Mouse (Mus musculus): ENCODE results near the gene Hacd1. TPM values are rescaled to one million over a fixed set of nuclear protein-coding genes. Genes with fewer than 3 reads are reported as not detected.

Hacd1 gene
- polyA plus RNA-seq, 1 experiment from 2014 or later: 76.5 TPM

- Histone ChIP-seq H3K4me2 (ENCODE audit: low read length) (no peak overlapping the region), H3K36me3 (ENCODE audit: control insufficient read depth, insufficient read depth, low read length) (no peaks in the 10 kb centered on the region), H3K4me3 (replicated peaks; ENCODE audit: low read depth, low read length) (no peak overlapping the region), H3K27ac (replicated peaks; ENCODE audit: low read depth, low read length) (no peak overlapping the region), H3K27me3 (ENCODE audit: control insufficient read depth, insufficient read depth, low read length) (no peaks in the 10 kb centered on the region), H3K4me1 (ENCODE audit: control insufficient read depth, insufficient read depth, low read length) (no peaks in the 10 kb centered on the region), H3K9ac (replicated peaks; ENCODE audit: low read length) (no peak overlapping the region), H3K9me3 (ENCODE audit: control insufficient read depth, low read length) (no peaks in the 10 kb centered on the region)
- no peak for DNase-seq
- WGBS: 75% methylated on average over 5 of the region's 5 CpGs
- no peak for ATAC-seq (ENCODE audit: low FRiP score, low TSS enrichment)
Measured at GRCm38 (mm10) chr2:13808593-13808992, 247.3 kb downstream of the Hacd1 start.

GRCm38 (mm10) chr2:13808008-13808407, 247.9 kb downstream of the Hacd1 start:
- Histone ChIP-seq H3K4me3 (replicated peaks; ENCODE audit: low read depth, low read length) (no peak overlapping the region), H3K27ac (replicated peaks; ENCODE audit: low read depth, low read length) (no peak overlapping the region), H3K4me1 (ENCODE audit: control insufficient read depth, insufficient read depth, low read length) (no peaks in the 10 kb centered on the region), H3K9ac (replicated peaks; ENCODE audit: low read length) (no peak overlapping the region), H3K4me2 (ENCODE audit: low read length) (no peak overlapping the region), H3K36me3 (ENCODE audit: control insufficient read depth, insufficient read depth, low read length) (no peaks in the 10 kb centered on the region), H3K27me3 (ENCODE audit: control insufficient read depth, insufficient read depth, low read length) (no peaks in the 10 kb centered on the region), H3K9me3 (ENCODE audit: control insufficient read depth, low read length) (no peaks in the 10 kb centered on the region)
- ATAC-seq (ENCODE audit: low FRiP score, low TSS enrichment): no peak
- no peak for DNase-seq
- 79% methylated on average over 4 of the region's 4 CpGs for WGBS

- 95% methylated on average over 3 of the region's 3 CpGs for WGBS
- Histone ChIP-seq H3K27ac (replicated peaks; ENCODE audit: low read depth, low read length) (no peak overlapping the region), H3K27me3 (ENCODE audit: control insufficient read depth, insufficient read depth, low read length) (no peaks in the 10 kb centered on the region), H3K4me3 (replicated peaks; ENCODE audit: low read depth, low read length) (no peak overlapping the region), H3K9me3 (ENCODE audit: control insufficient read depth, low read length) (no peaks in the 10 kb centered on the region), H3K9ac (replicated peaks; ENCODE audit: low read length) (no peak overlapping the region), H3K36me3 (ENCODE audit: control insufficient read depth, insufficient read depth, low read length) (no peaks in the 10 kb centered on the region), H3K4me2 (ENCODE audit: low read length) (no peak overlapping the region), H3K4me1 (ENCODE audit: control insufficient read depth, insufficient read depth, low read length) (no peaks in the 10 kb centered on the region)
- no peak for DNase-seq
- ATAC-seq (ENCODE audit: low FRiP score, low TSS enrichment): no peak
Measured at GRCm38 (mm10) chr2:13806120-13806519, 249.8 kb downstream of the Hacd1 start.

- DNase-seq (no peak), ATAC-seq (ENCODE audit: low FRiP score, low TSS enrichment) (no peak)
- H3K27ac ChIP-seq (replicated peaks; ENCODE audit: low read depth, low read length): no peak overlapping the region
- no peak overlapping the region for H3K9ac ChIP-seq (replicated peaks; ENCODE audit: low read length)
- H3K4me1 ChIP-seq (ENCODE audit: control insufficient read depth, insufficient read depth, low read length): no peaks in the 10 kb centered on the region
- H3K27me3 ChIP-seq (ENCODE audit: control insufficient read depth, insufficient read depth, low read length): no peaks in the 10 kb centered on the region
- no peaks in the 10 kb centered on the region for H3K36me3 ChIP-seq (ENCODE audit: control insufficient read depth, insufficient read depth, low read length)
- no peak overlapping the region for H3K4me2 ChIP-seq (ENCODE audit: low read length)
- no peak overlapping the region for H3K4me3 ChIP-seq (replicated peaks; ENCODE audit: low read depth, low read length)
- WGBS: 94% methylated on average over 2 of the region's 2 CpGs
- no peaks in the 10 kb centered on the region for H3K9me3 ChIP-seq (ENCODE audit: control insufficient read depth, low read length)
Measured at GRCm38 (mm10) chr2:13800639-13801038, 255.3 kb downstream of the Hacd1 start.

Other genes starting within 250 kb of the Hacd1 start
- gene Stam, start 18.0 kb upstream of the Hacd1 start, polyA plus RNA-seq (2014; fragmentation: Nextera tagmentation; extraction: Ambion mirVana): 138 and 141 TPM in 2 replicates
- gene Tmem236, start 118.4 kb upstream of the Hacd1 start, polyA plus RNA-seq (2014; fragmentation: Nextera tagmentation; extraction: Ambion mirVana): 0.08 and 0.18 TPM in 2 replicates
- 0.15 and 6.8 TPM in 2 replicates for gene Mrc1, start 173.3 kb upstream of the Hacd1 start, polyA plus RNA-seq (2014; fragmentation: Nextera tagmentation; extraction: Ambion mirVana)